Mouse (Mus musculus): ENCODE measurements around the gene Gm2237. TPM values are rescaled to one million over a fixed set of nuclear protein-coding genes. Genes with fewer than 3 reads are reported as not detected.
"Not testable (repeated sequence)": the region's sequence is repeated elsewhere in the genome, so short reads cannot be mapped to it uniquely, and the experiment has no call there.

Gm2237 gene
- total RNA-seq (2014; rRNA removed; ENCODE audit: low replicate concordance) (0.11 and 1.4 TPM in 2 replicates), polyA plus RNA-seq (2015; fragmentation: Nextera tagmentation; extraction: Ambion mirVana) (1.2 and 1.3 TPM in 2 replicates)

GRCm38 (mm10) chr14:19584804-19585667, at the start of gene Gm2237:
TSS of gene Gm2237 (minus strand) at chr14:19585135.
- not testable (repeated sequence) for ATAC-seq (ENCODE audit: insufficient read depth, low read depth); H3K9ac ChIP-seq (replicated peaks; ENCODE audit: low read depth, low read length); H3K36me3 ChIP-seq (replicated peaks; ENCODE audit: control insufficient read depth, insufficient read depth, low read length); H3K9me3 ChIP-seq (replicated peaks; ENCODE audit: control insufficient read depth, low read length); H3K27me3 ChIP-seq (ENCODE audit: control insufficient read depth, insufficient read depth, low read length); H3K4me1 ChIP-seq (ENCODE audit: control insufficient read depth, insufficient read depth)
- 0% methylated on average over 27 of the region's 62 CpGs for WGBS
- Histone ChIP-seq H3K4me3 (ENCODE audit: low read depth, low read length) (peak within 1 kb of the TSS; percentile 53), H3K4me2 (ENCODE audit: low read depth, low read length) (peak within 1 kb of the TSS; percentile 61), H3K27ac (ENCODE audit: low read depth) (0 out of 2 replicates have a peak within 1 kb of the TSS, but pooled peaks have one; percentile 11)
- peak; percentile 4 for DNase-seq (ENCODE audit: low spot score)

DNA sequence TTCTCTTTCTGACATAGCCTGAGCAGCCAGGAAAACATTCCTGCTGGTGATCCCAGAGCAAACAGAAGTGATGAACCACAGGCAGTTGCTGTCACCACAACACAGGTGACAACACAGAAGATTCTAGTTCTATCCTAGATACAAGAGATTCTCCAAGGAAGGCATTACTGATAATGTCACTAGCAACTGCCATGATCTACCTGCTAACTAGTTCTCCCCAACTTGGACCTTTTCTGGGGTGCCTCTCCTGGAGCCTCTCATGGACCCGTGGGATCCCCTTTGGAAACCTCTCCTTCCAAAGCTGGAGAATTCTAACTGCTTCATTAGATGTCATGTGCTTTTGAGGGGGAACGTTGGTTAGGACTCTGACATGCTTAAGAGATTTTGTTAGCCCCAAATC, 17.5 kb upstream of the Gm2237 start, which contains the start of gene Gm5458:
TSS of gene Gm5458 (minus strand) at position 101 of the 400 bp plus-strand sequence.
- H3K4me2 ChIP-seq (ENCODE audit: low read depth, low read length); H3K27ac ChIP-seq (ENCODE audit: low read depth); H3K9me3 ChIP-seq (replicated peaks; ENCODE audit: control insufficient read depth, low read length); H3K27me3 ChIP-seq (ENCODE audit: control insufficient read depth, insufficient read depth, low read length); H3K36me3 ChIP-seq (replicated peaks; ENCODE audit: control insufficient read depth, insufficient read depth, low read length); H3K9ac ChIP-seq (replicated peaks; ENCODE audit: low read depth, low read length); H3K4me1 ChIP-seq (ENCODE audit: control insufficient read depth, insufficient read depth); DNase-seq (ENCODE audit: low spot score); H3K4me3 ChIP-seq (ENCODE audit: low read depth, low read length); ATAC-seq (ENCODE audit: insufficient read depth, low read depth): not testable (repeated sequence)
- WGBS: 76% methylated on average over 1 of the region's 2 CpGs

DNA sequence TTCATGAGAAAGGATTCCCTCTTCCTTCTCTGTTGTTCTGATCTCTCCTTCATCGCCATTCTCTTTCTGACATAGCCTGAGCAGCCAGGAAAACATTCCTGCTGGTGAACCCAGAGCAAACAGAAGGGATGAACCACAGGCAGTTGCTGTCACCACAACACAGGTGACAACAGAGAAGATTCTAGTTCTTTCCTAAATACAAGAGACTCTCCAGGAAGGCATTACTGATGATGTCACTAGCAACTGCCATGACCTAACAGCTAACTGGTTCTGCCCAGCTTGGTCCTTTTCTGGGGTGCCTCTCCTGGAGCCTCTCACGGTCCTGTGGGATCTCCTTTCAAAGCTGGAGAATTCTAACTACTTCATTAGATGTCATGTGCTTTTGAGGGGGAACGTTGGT, 35.1 kb downstream of the Gm2237 start, which contains the start of gene Gm2244:
TSS of gene Gm2244 (minus strand) at position 101 of the 400 bp plus-strand sequence.
- not testable (repeated sequence) for H3K4me1 ChIP-seq (ENCODE audit: control insufficient read depth, insufficient read depth); H3K36me3 ChIP-seq (replicated peaks; ENCODE audit: control insufficient read depth, insufficient read depth, low read length); H3K27me3 ChIP-seq (ENCODE audit: control insufficient read depth, insufficient read depth, low read length); DNase-seq (ENCODE audit: low spot score); H3K27ac ChIP-seq (ENCODE audit: low read depth); H3K9ac ChIP-seq (replicated peaks; ENCODE audit: low read depth, low read length); H3K4me3 ChIP-seq (ENCODE audit: low read depth, low read length); ATAC-seq (ENCODE audit: insufficient read depth, low read depth); H3K4me2 ChIP-seq (ENCODE audit: low read depth, low read length); H3K9me3 ChIP-seq (replicated peaks; ENCODE audit: control insufficient read depth, low read length)
- WGBS: 67% methylated on average over 1 of the region's 3 CpGs

Other genes starting within 250 kb of the Gm2237 start
- not detected in 2 replicates for gene Gm21738, start 166.2 kb downstream of the Gm2237 start, total RNA-seq (2014; rRNA removed; ENCODE audit: low replicate concordance)
- gene Gm21738, start 166.2 kb downstream of the Gm2237 start, polyA plus RNA-seq (2015; fragmentation: Nextera tagmentation; extraction: Ambion mirVana): 0.66 and 0.73 TPM in 2 replicates
- not detected in 2 replicates for gene Gm2244, start 35.2 kb downstream of the Gm2237 start, total RNA-seq (2014; rRNA removed; ENCODE audit: low replicate concordance)
- gene Gm2244, start 35.2 kb downstream of the Gm2237 start, polyA plus RNA-seq (2015; fragmentation: Nextera tagmentation; extraction: Ambion mirVana): 0.18 and 0.23 TPM in 2 replicates
- gene Gm5458, start 17.4 kb upstream of the Gm2237 start, total RNA-seq (2014; rRNA removed; ENCODE audit: low replicate concordance): not detected in 2 replicates
- gene Gm5458, start 17.4 kb upstream of the Gm2237 start, polyA plus RNA-seq (2015; fragmentation: Nextera tagmentation; extraction: Ambion mirVana): not detected in 2 replicates
- gene Nid2, start 166.1 kb upstream of the Gm2237 start, total RNA-seq (2014; rRNA removed; ENCODE audit: low replicate concordance): 79.7 and 93.8 TPM in 2 replicates
- gene Nid2, start 166.1 kb upstream of the Gm2237 start, polyA plus RNA-seq (2015; fragmentation: Nextera tagmentation; extraction: Ambion mirVana): 40.9 and 47.7 TPM in 2 replicates
- 61.8 and 73.8 TPM in 2 replicates for gene Rtraf, start 238.7 kb upstream of the Gm2237 start, total RNA-seq (2014; rRNA removed; ENCODE audit: low replicate concordance)
- 177 and 183 TPM in 2 replicates for gene Rtraf, start 238.7 kb upstream of the Gm2237 start, polyA plus RNA-seq (2015; fragmentation: Nextera tagmentation; extraction: Ambion mirVana)